Mouse (Mus musculus) neural tube, embryonic 11.5 days (tissue): ENCODE results near the gene Use1. TPM values are rescaled to one million over a fixed set of nuclear protein-coding genes. Genes with fewer than 3 reads are reported as not detected.

Source experiments
- ATAC-seq: fragments of 200-750 bp; cut with Nextera tagmentation; 2 replicates; pipeline ENCODE4 v1.8.0; 2017; ENCODE audit warnings: moderate number of reproducible peaks, mild to moderate bottlenecking, moderate TSS enrichment, moderate library complexity; ENCODE audit not compliant: insufficient read depth, low FRiP score, low TSS enrichment
- DNase-seq: peaks from one replicate; pipeline ENCODE4 v3.0.0-alpha.2; 2015; ENCODE audit warnings: low spot score
- H3K27ac ChIP-seq: fragments of 300-500 bp; sonication (generic); 2 replicates; pipeline ENCODE4 v1.5.1; 2014; ENCODE audit warnings: low read depth, mild to moderate bottlenecking, low read length
- H3K27me3 ChIP-seq: fragments of 300-500 bp; sonication (generic); 2 replicates; pipeline ENCODE4 v1.6.1; 2014; ENCODE audit warnings: mild to moderate bottlenecking, low read length, mixed read lengths; ENCODE audit not compliant: control insufficient read depth, insufficient read depth
- H3K36me3 ChIP-seq: fragments of 300-500 bp; sonication (generic); 2 replicates; pipeline ENCODE4 v1.6.1; 2014; ENCODE audit warnings: mild to moderate bottlenecking, low read length, moderate library complexity, mixed read lengths; ENCODE audit not compliant: control insufficient read depth, insufficient read depth
- H3K4me1 ChIP-seq: fragments of 300-500 bp; sonication (generic); 2 replicates; pipeline ENCODE4 v1.6.1; 2014; ENCODE audit warnings: low read length, mixed read lengths; ENCODE audit not compliant: control insufficient read depth, insufficient read depth
- H3K4me2 ChIP-seq: fragments of 300-500 bp; sonication (generic); 2 replicates; pipeline ENCODE4 v1.6.1; 2014; ENCODE audit warnings: low read depth, mild to moderate bottlenecking, moderate library complexity
- H3K4me3 ChIP-seq: fragments of 300-500 bp; sonication (generic); 2 replicates; pipeline ENCODE4 v1.5.1; 2014; ENCODE audit warnings: low read depth, low read length
- H3K9ac ChIP-seq: fragments of 300-500 bp; sonication (generic); 2 replicates; pipeline ENCODE4 v1.6.1; 2014; ENCODE audit warnings: mild to moderate bottlenecking, low read length
- H3K9me3 ChIP-seq: fragments of 300-500 bp; sonication (generic); 2 replicates; pipeline ENCODE4 v1.6.1; 2016; ENCODE audit warnings: low read length; ENCODE audit not compliant: control insufficient read depth
- WGBS: fragments of 180-500 bp; shearing (Covaris S2); extraction: QIAGEN DNeasy Blood & Tissue Kit; methylation state at CpG from one replicate; pipeline ENCODE4 v1.1.7; 2014; 5-methylcytosine and 5-hydroxymethylcytosine counted together
- polyA plus RNA-seq: library from polyadenylated mRNA; unstranded; fragments of >200 nt; fragmentation: Nextera tagmentation; extraction: Ambion mirVana; gene quantifications from 2 replicates; pipeline ENCODE4 v1.2.1, GENCODE M21; 2014

Use1 gene
- polyA plus RNA-seq, 1 experiment from 2014 or later, result 78.9 TPM

- Histone ChIP-seq H3K27ac (no peak overlapping the region), H3K9me3 (no peaks in the 10 kb centered on the region), H3K4me3 (no peak overlapping the region), H3K9ac (no peak overlapping the region), H3K4me2 (no peak overlapping the region), H3K36me3 (peaks cover 4% of the 10 kb centered on the region; the same call in 1 of the 2 replicates), H3K27me3 (no peaks in the 10 kb centered on the region), H3K4me1 (peaks cover 2% of the 10 kb centered on the region; the same call in 1 of the 2 replicates)
- no peak for DNase-seq
- ATAC-seq, result no peak
- WGBS, result 53% methylated on average over 11 of the region's 11 CpGs
These were observed 45.1 kb downstream of the Use1 start for GRCm38 (mm10) chr8:71411535-71412273.

Other genes with a start within 250 kb of the Use1 start
- 21.4 and 21.9 TPM in 2 replicates for gene Myo9b, start 94.1 kb upstream of the Use1 start, polyA plus RNA-seq
- 63.6 and 67.6 TPM in 2 replicates for gene Haus8, start 93.9 kb upstream of the Use1 start, polyA plus RNA-seq
- 3.4 and 3.8 TPM in 2 replicates for gene Ocel1, start 4.5 kb downstream of the Use1 start, polyA plus RNA-seq
- 83.4 and 84.0 TPM in 2 replicates for gene Nr2f6, start 15.1 kb downstream of the Use1 start, polyA plus RNA-seq
- 3.9 and 4.5 TPM in 2 replicates for gene Ushbp1, start 29.0 kb downstream of the Use1 start, polyA plus RNA-seq
- gene Babam1, start 30.0 kb downstream of the Use1 start, polyA plus RNA-seq, result 106 and 109 TPM in 2 replicates
- gene Ankle1, start 39.2 kb downstream of the Use1 start, polyA plus RNA-seq, result 18.1 and 18.4 TPM in 2 replicates
- 60.7 and 63.4 TPM in 2 replicates for gene Abhd8, start 96.8 kb downstream of the Use1 start, polyA plus RNA-seq
- gene Mrpl34, start 98.1 kb downstream of the Use1 start, polyA plus RNA-seq, result 196 and 205 TPM in 2 replicates
- 162 and 170 TPM in 2 replicates for gene Dda1, start 102.4 kb downstream of the Use1 start, polyA plus RNA-seq
- 5.6 and 6.3 TPM in 2 replicates for gene Ano8, start 119.1 kb downstream of the Use1 start, polyA plus RNA-seq
- gene Gtpbp3, start 121.3 kb downstream of the Use1 start, polyA plus RNA-seq, result 6.0 and 8.4 TPM in 2 replicates
- 49.5 and 53.0 TPM in 2 replicates for gene Plvap, start 144.9 kb downstream of the Use1 start, polyA plus RNA-seq
- gene Ccdc194, start 158.9 kb downstream of the Use1 start, polyA plus RNA-seq, result 0.16 TPM in 1 of 2 replicates, not detected in the other
- 3.7 and 4.9 TPM in 2 replicates for gene Bst2, start 170.6 kb downstream of the Use1 start, polyA plus RNA-seq
- 64.7 and 69.8 TPM in 2 replicates for gene Mvb12a, start 176.1 kb downstream of the Use1 start, polyA plus RNA-seq
- gene Tmem221, start 192.0 kb downstream of the Use1 start, polyA plus RNA-seq, result 0.24 TPM in 1 of 2 replicates, not detected in the other
- not detected in 2 replicates for gene Nxnl1, start 199.8 kb downstream of the Use1 start, polyA plus RNA-seq
- 10.5 and 12.7 TPM in 2 replicates for gene Slc27a1, start 202.0 kb downstream of the Use1 start, polyA plus RNA-seq
- 212 and 216 TPM in 2 replicates for gene Pgls, start 225.3 kb downstream of the Use1 start, polyA plus RNA-seq
- gene Fam129c, start 230.8 kb downstream of the Use1 start, polyA plus RNA-seq, result 3.6 and 4.2 TPM in 2 replicates
- gene Colgalt1, start 244.2 kb downstream of the Use1 start, polyA plus RNA-seq, result 54.5 and 57.4 TPM in 2 replicates